Comparison of ENCODE assay signal across 23 mouse cellular contexts in the genomic region with DNA sequence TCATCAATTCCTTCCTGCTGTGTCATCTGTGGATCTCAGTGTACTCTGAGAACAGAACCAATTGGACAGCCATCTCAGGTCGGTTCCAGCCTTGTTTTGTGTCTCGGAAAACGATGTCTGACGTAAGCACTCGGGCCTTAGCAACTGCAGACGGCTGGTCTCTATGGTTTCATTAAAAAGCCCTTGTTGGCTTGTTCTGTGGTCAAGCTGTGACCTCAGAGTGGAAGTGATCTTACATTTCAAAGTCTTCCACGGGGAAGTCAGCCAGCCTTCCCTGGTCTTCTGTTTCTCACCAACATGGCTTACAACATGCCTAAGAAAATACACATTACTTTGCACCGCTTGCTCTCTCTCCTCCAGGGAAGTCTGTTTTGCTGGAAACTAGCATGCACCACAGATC.
"Had no signal": no experiment of that assay in that cellular context is flagged by ENCODE, and none has a peak within 500 bp of the region (broad histone marks: within the 10 kb centered on the region; RNA-seq: fewer than 3 reads in every experiment).

No protein-coding gene starts in this region.

- H3K36me3 ChIP-seq: kidney, embryonic 15.5 days; limb, embryonic 12.5 days; limb, embryonic 15.5 days; liver, embryonic 12.5 days; liver, embryonic 15.5 days; lung, embryonic 15.5 days; midbrain, embryonic 10.5 days; stomach, embryonic 15.5 days had no signal

- H3K4me1 ChIP-seq: kidney, embryonic 15.5 days; limb, embryonic 12.5 days; limb, embryonic 15.5 days; liver, embryonic 12.5 days; liver, embryonic 15.5 days; lung, embryonic 15.5 days; megakaryocyte, embryonic 14.5 days; midbrain, embryonic 10.5 days; stomach, embryonic 15.5 days had no signal

- H3K9me3 ChIP-seq: liver, embryonic 15.5 days; lung, embryonic 15.5 days; stomach, embryonic 15.5 days had no signal

- H3K4me2 ChIP-seq: kidney, embryonic 15.5 days; limb, embryonic 12.5 days; limb, embryonic 15.5 days; liver, embryonic 12.5 days; liver, embryonic 15.5 days; lung, embryonic 15.5 days; stomach, embryonic 15.5 days had no signal

- H3K4me3 ChIP-seq: kidney, embryonic 15.5 days; limb, embryonic 12.5 days; limb, embryonic 15.5 days; liver, embryonic 12.5 days; liver, embryonic 15.5 days; lung, embryonic 15.5 days; megakaryocyte, embryonic 14.5 days; midbrain, embryonic 10.5 days; stomach, embryonic 15.5 days had no signal

- H3K27ac ChIP-seq: kidney, embryonic 15.5 days; limb, embryonic 12.5 days; limb, embryonic 15.5 days; liver, embryonic 12.5 days; liver, embryonic 15.5 days; lung, embryonic 15.5 days; midbrain, embryonic 10.5 days; stomach, embryonic 15.5 days had no signal

- H3K27me3 ChIP-seq: kidney, embryonic 15.5 days; limb, embryonic 12.5 days; limb, embryonic 15.5 days; liver, embryonic 12.5 days; liver, embryonic 15.5 days; lung, embryonic 15.5 days; megakaryocyte, embryonic 14.5 days; stomach, embryonic 15.5 days had no signal

- DNase-seq: kidney, adult 18-20 months; kidney, postnatal 10 days; kidney, postnatal 36 days; layer of hippocampus, postnatal 36 days; left cerebral cortex, postnatal 4 days; lung, adult 18-20 months; lung, postnatal 10 days; lung, postnatal 4 days; midbrain, embryonic 14.5 days; right cerebral cortex, adult 18-20 months; right cerebral cortex, postnatal 14 days; right cerebral cortex, postnatal 4 days; spleen, adult 18-20 months; thymus, postnatal 25 days had no signal

- ATAC-seq: liver, embryonic 12.5 days had no signal

- H3K9ac ChIP-seq: kidney, embryonic 15.5 days; limb, embryonic 12.5 days; limb, embryonic 15.5 days; liver, embryonic 12.5 days; liver, embryonic 15.5 days; lung, embryonic 15.5 days; stomach, embryonic 15.5 days had no signal
